Mouse (Mus musculus) left cerebral cortex, adult 18-20 months (tissue): ENCODE measurements around the gene Plce1. TPM values are rescaled to one million over a fixed set of nuclear protein-coding genes. Genes with fewer than 3 reads are reported as not detected.
A peak's percentile ranks its signal among the peaks of the same experiment; 100 is the strongest.

ENCODE experiments used
- DNase-seq, 2 experiments: peaks; one replicate each; pipeline ENCODE4 v3.0.0; 2021 to 2022; ENCODE audit warnings: low spot score in 2 of 2, mixed read lengths in 1 of 2
- long read RNA-seq, 2 experiments: library from polyadenylated mRNA; stranded (forward); transcript quantifications; one replicate each; pipeline ENCODE4 v2.0.0; 2021
- total RNA-seq, 2 experiments: library from RNA; stranded (reverse); gene quantifications; 2 replicates each; pipeline ENCODE4 v1.2.3; 2021

Gene Plce1
- total RNA-seq = 1 to 10 TPM; 4.9 to 5.3 TPM
- long read RNA-seq, experiment 1, full-length matches to known transcripts = 1 of 6 reads
- long read RNA-seq, experiment 1, partial matches to known transcripts = 1 of 6 reads
- long read RNA-seq, experiment 1, other reads (novel, unspliced or antisense) = 4 of 6 reads
- long read RNA-seq, experiment 2, partial matches to known transcripts = 1 of 4 reads
- long read RNA-seq, experiment 2, other reads (novel, unspliced or antisense) = 3 of 4 reads

GRCm38 (mm10) chr19:38480731-38481621 is at the start of gene Plce1:
Gene Plce1, plus strand, starts transcription at chr19:38481109.
- no peak for DNase-seq

GRCm38 (mm10) chr19:38431326-38431725 is 49.6 kb upstream of the Plce1 start:
- DNase-seq = no peak

- DNase-seq = no peak
Measured at GRCm38 (mm10) chr19:38432021-38432420, 48.9 kb upstream of the Plce1 start.

GRCm38 (mm10) chr19:38433381-38433780 is 47.5 kb upstream of the Plce1 start:
- DNase-seq = no peak

GRCm38 (mm10) chr19:38435221-38435620 is 45.7 kb upstream of the Plce1 start:
- DNase-seq = peak in 1 of 2 experiments; percentile 3

- DNase-seq = no peak
Measured at GRCm38 (mm10) chr19:38441860-38442259, 39.0 kb upstream of the Plce1 start.

- no peak for DNase-seq
Measured at GRCm38 (mm10) chr19:38445758-38446157, 35.2 kb upstream of the Plce1 start.

- DNase-seq = peak; percentile 20 to 26
Measured at GRCm38 (mm10) chr19:38455228-38455627, 25.7 kb upstream of the Plce1 start.

- no peak for DNase-seq
Measured at GRCm38 (mm10) chr19:38458996-38459395, 21.9 kb upstream of the Plce1 start.

GRCm38 (mm10) chr19:38460696-38461095 is 20.2 kb upstream of the Plce1 start:
- no peak for DNase-seq

- DNase-seq = no peak
Measured at GRCm38 (mm10) chr19:38470257-38470893, 10.5 kb upstream of the Plce1 start.

- no peak for DNase-seq
Measured at GRCm38 (mm10) chr19:38475394-38475793, 5.5 kb upstream of the Plce1 start.

- DNase-seq = no peak
Measured at GRCm38 (mm10) chr19:38478286-38478685, 2.6 kb upstream of the Plce1 start.

GRCm38 (mm10) chr19:38478948-38479347 is 2.0 kb upstream of the Plce1 start:
- DNase-seq = no peak

GRCm38 (mm10) chr19:38479473-38479872 is 1.4 kb upstream of the Plce1 start:
- DNase-seq = no peak

GRCm38 (mm10) chr19:38480156-38480720 is 671 bp upstream of the Plce1 start:
- DNase-seq = no peak

GRCm38 (mm10) chr19:38481906-38482305 is 997 bp downstream of the Plce1 start:
- DNase-seq = no peak

- no peak for DNase-seq
Measured at GRCm38 (mm10) chr19:38482406-38483181, 1.7 kb downstream of the Plce1 start.

- DNase-seq = no peak
Measured at GRCm38 (mm10) chr19:38485779-38486555, 5.1 kb downstream of the Plce1 start.

GRCm38 (mm10) chr19:38487501-38487900 is 6.6 kb downstream of the Plce1 start:
- no peak for DNase-seq
